Mouse (Mus musculus) cerebellum, adult 11-12 months (tissue): Measurements from ENCODE around the gene Mef2d.

Experiments used
- DNase-seq: peaks from one replicate; pipeline ENCODE4 v3.0.0; 2022

Mef2d gene

GRCm38 (mm10) chr3:88138336-88139242 is 3.6 kb upstream of the Mef2d start:
- DNase-seq: peak; percentile 95

- DNase-seq: peak; percentile 89
Observed at GRCm38 (mm10) chr3:88139243-88140177, 2.7 kb upstream of the Mef2d start.

- peak; percentile 66 for DNase-seq
Observed at GRCm38 (mm10) chr3:88140178-88140902, 1.8 kb upstream of the Mef2d start.

GRCm38 (mm10) chr3:88140903-88141430 is 1.2 kb upstream of the Mef2d start:
- no peak for DNase-seq

- no peak for DNase-seq
Observed at GRCm38 (mm10) chr3:88141439-88141786, 759 bp upstream of the Mef2d start.

GRCm38 (mm10) chr3:88142546-88142915 is 359 bp downstream of the Mef2d start:
- no peak for DNase-seq

GRCm38 (mm10) chr3:88142916-88143771 is 972 bp downstream of the Mef2d start:
- DNase-seq: peak; percentile 85

- DNase-seq: peak; percentile 85
Observed at GRCm38 (mm10) chr3:88143961-88144486, 1.9 kb downstream of the Mef2d start.

- peak; percentile 57 for DNase-seq
Observed at GRCm38 (mm10) chr3:88144648-88145410, 2.7 kb downstream of the Mef2d start.

GRCm38 (mm10) chr3:88145411-88145782 is 3.2 kb downstream of the Mef2d start:
- peak; percentile 82 for DNase-seq

GRCm38 (mm10) chr3:88145952-88146351 is 3.8 kb downstream of the Mef2d start:
- DNase-seq: peak; percentile 67

- no peak for DNase-seq
Observed at GRCm38 (mm10) chr3:88146376-88147112, 4.4 kb downstream of the Mef2d start.

GRCm38 (mm10) chr3:88147444-88147843 is 5.3 kb downstream of the Mef2d start:
- DNase-seq: peak; percentile 55

- no peak for DNase-seq
Observed at GRCm38 (mm10) chr3:88147866-88148265, 5.7 kb downstream of the Mef2d start.

- DNase-seq: peak; percentile 18
Observed at GRCm38 (mm10) chr3:88148354-88148753, 6.2 kb downstream of the Mef2d start.

- peak; percentile 70 for DNase-seq
Observed at GRCm38 (mm10) chr3:88148776-88149509, 6.8 kb downstream of the Mef2d start.

GRCm38 (mm10) chr3:88149510-88149974 is 7.4 kb downstream of the Mef2d start:
- DNase-seq: no peak

GRCm38 (mm10) chr3:88150061-88150998 is 8.2 kb downstream of the Mef2d start:
- peak; percentile 75 for DNase-seq
